Mouse (Mus musculus): Measurements from ENCODE around the gene Brf1.

Brf1 gene

GRCm38 (mm10) chr12:112969616-112970015 is 30.9 kb downstream of the Brf1 start:
- no peak for DNase-seq

- DNase-seq = no peak
These were observed 31.6 kb downstream of the Brf1 start for GRCm38 (mm10) chr12:112968943-112969342.

- no peak for DNase-seq
These were observed 34.7 kb downstream of the Brf1 start for GRCm38 (mm10) chr12:112965783-112966182.

- no peak for DNase-seq
These were observed 38.6 kb downstream of the Brf1 start for GRCm38 (mm10) chr12:112961872-112962271.

- DNase-seq = no peak
These were observed 39.1 kb downstream of the Brf1 start for GRCm38 (mm10) chr12:112961428-112961827.

- no peak for DNase-seq
These were observed 41.1 kb downstream of the Brf1 start for GRCm38 (mm10) chr12:112959421-112959820.

GRCm38 (mm10) chr12:112958303-112958702 is 42.2 kb downstream of the Brf1 start:
- DNase-seq = peak; percentile 53

- DNase-seq = peak; percentile 75
These were observed 44.7 kb downstream of the Brf1 start for GRCm38 (mm10) chr12:112955800-112956199.

GRCm38 (mm10) chr12:112952926-112953565 is 47.5 kb downstream of the Brf1 start:
- no peak for DNase-seq

- DNase-seq = no peak
These were observed 48.1 kb downstream of the Brf1 start for GRCm38 (mm10) chr12:112952433-112952832.

- DNase-seq = no peak
These were observed 49.2 kb downstream of the Brf1 start for GRCm38 (mm10) chr12:112951150-112951842.

GRCm38 (mm10) chr12:112950761-112951129 is 49.8 kb downstream of the Brf1 start:
- DNase-seq = no peak

GRCm38 (mm10) chr12:112950040-112950760 is 50.3 kb downstream of the Brf1 start:
- DNase-seq = peak; percentile 97

GRCm38 (mm10) chr12:112947307-112947706 is 53.2 kb downstream of the Brf1 start:
- DNase-seq = no peak

- DNase-seq = no peak
These were observed 56.8 kb downstream of the Brf1 start for GRCm38 (mm10) chr12:112943669-112944068.

- DNase-seq = peak; percentile 93
These were observed 58.5 kb downstream of the Brf1 start, which contains the start of gene Nudt14 for GRCm38 (mm10) chr12:112941776-112942713. Gene Nudt14 (minus strand): TSS chr12:112942124.

GRCm38 (mm10) chr12:112941156-112941775 is 59.2 kb downstream of the Brf1 start:
- no peak for DNase-seq

GRCm38 (mm10) chr12:112940710-112941109 is 59.8 kb downstream of the Brf1 start:
- DNase-seq = no peak

- DNase-seq = no peak
These were observed 60.3 kb downstream of the Brf1 start for GRCm38 (mm10) chr12:112940238-112940637.

- peak; percentile 76 for DNase-seq
These were observed 61.5 kb downstream of the Brf1 start for GRCm38 (mm10) chr12:112938873-112939565.

GRCm38 (mm10) chr12:112938366-112938765 is 62.1 kb downstream of the Brf1 start:
- no peak for DNase-seq

GRCm38 (mm10) chr12:112937906-112938305 is 62.6 kb downstream of the Brf1 start:
- no peak for DNase-seq
